9 mouse cellular contexts compared by ENCODE assay signal in the genomic region with DNA sequence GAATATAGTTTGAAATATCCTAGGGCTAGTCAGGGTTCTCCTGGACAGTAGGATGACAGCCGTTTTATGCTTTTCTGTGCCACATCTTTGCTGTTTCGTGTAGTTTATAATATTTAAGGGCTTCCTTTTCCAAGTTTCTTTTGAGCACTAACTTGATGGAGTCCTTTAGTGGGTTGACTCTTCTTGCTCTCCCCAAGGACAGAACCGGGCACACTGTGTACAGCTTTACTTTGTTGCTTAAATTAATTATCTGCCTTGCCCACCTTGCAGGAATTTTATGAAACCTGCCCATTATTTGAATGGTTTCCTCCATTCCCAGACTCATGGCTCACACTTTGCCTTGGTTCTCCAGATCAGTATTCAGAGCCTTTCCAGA. TPM values are rescaled to one million over a fixed set of nuclear protein-coding genes. Genes with fewer than 3 reads are reported as not detected.
DNase-seq lines count a peak whose midpoint lies in the region; ATAC-seq and TF ChIP-seq lines count a peak whose summit lies in the region.
"Had no signal": no experiment of that assay in that cellular context is flagged by ENCODE, and none has a peak within 500 bp of the region (broad histone marks: within the 10 kb centered on the region; RNA-seq: fewer than 3 reads in every experiment).

No protein-coding gene starts in this region.

- H3K4me1 ChIP-seq in embryonic facial prominence, embryonic 13.5 days, result peaks cover 11% of the 10 kb centered on the region
- H3K4me1 ChIP-seq in intestine, embryonic 14.5 days (replicated peaks; ENCODE audit: control insufficient read depth, insufficient read depth, low read length), result peaks cover 8% of the 10 kb centered on the region; the same call in 1 of the 2 replicates
- no peaks in the 10 kb centered on the region for H3K4me1 ChIP-seq in midbrain, postnatal 0 days (ENCODE audit: insufficient read depth, low read length)

- H3K27me3 ChIP-seq in embryonic facial prominence, embryonic 13.5 days, result no peaks in the 10 kb centered on the region
- no peaks in the 10 kb centered on the region for H3K27me3 ChIP-seq in intestine, embryonic 14.5 days (replicated peaks; ENCODE audit: control insufficient read depth, insufficient read depth, low read length)
- H3K27me3 ChIP-seq in midbrain, postnatal 0 days (ENCODE audit: insufficient read depth, low read length), result no peaks in the 10 kb centered on the region

- no peak for DNase-seq in layer of hippocampus, adult 2 months (ENCODE audit: low spot score in 2 of 2)
- DNase-seq in layer of hippocampus, adult 18-20 months (ENCODE audit: low spot score in 2 of 2), result no peak
- DNase-seq in intestine, embryonic 14.5 days (ENCODE audit: low spot score), result no peak
- DNase-seq in midbrain, postnatal 0 days (ENCODE audit: low spot score), result no peak
- no peak for DNase-seq in left cerebral cortex, postnatal 4 days
- DNase-seq in embryo, embryonic 11 days, result no peak
- no peak for DNase-seq in gastrocnemius, postnatal 25 days

- peaks cover 34% of the 10 kb centered on the region for H3K36me3 ChIP-seq in embryonic facial prominence, embryonic 13.5 days
- H3K36me3 ChIP-seq in intestine, embryonic 14.5 days (ENCODE audit: control insufficient read depth, insufficient read depth, low read length), result peaks cover 35% of the 10 kb centered on the region
- H3K36me3 ChIP-seq in midbrain, postnatal 0 days (ENCODE audit: insufficient read depth, low read length), result peaks cover 22% of the 10 kb centered on the region

- peak overlapping the region; percentile 84 for H3K9ac ChIP-seq in embryonic facial prominence, embryonic 13.5 days
- H3K9ac ChIP-seq in intestine, embryonic 14.5 days (ENCODE audit: low read length), result peak overlapping the region; percentile 29; the same call in 1 of the 2 replicates
- H3K9ac ChIP-seq in midbrain, postnatal 0 days (replicated peaks; ENCODE audit: low read length, poor library complexity, severe bottlenecking), result no peak overlapping the region

- H3K4me2 ChIP-seq in embryonic facial prominence, embryonic 13.5 days, result peak overlapping the region; percentile 80
- H3K4me2 ChIP-seq in intestine, embryonic 14.5 days (ENCODE audit: low read length), result peak overlapping the region; percentile 62
- peak overlapping the region; percentile 68 for H3K4me2 ChIP-seq in midbrain, postnatal 0 days (ENCODE audit: low read depth, low read length, poor library complexity, severe bottlenecking)

- no peak for TF ChIP-seq CTCF in layer of hippocampus, adult 2 months (conservative IDR thresholded peaks at IDR 0.05)
- TF ChIP-seq CTCF in midbrain, postnatal 0 days (IDR thresholded peaks at IDR 0.05), result no peak

- intact Hi-C loops in left cerebral cortex, postnatal 4 days (cut with DNase I), result loop anchor here (10.0 kb wide), 1 partner anchor 223 kb away; the partner anchor contains the start of gene Sdr39u1

- H3K9me3 ChIP-seq in embryonic facial prominence, embryonic 13.5 days, result no peaks in the 10 kb centered on the region
- H3K9me3 ChIP-seq in intestine, embryonic 14.5 days (ENCODE audit: control insufficient read depth, low read length), result no peaks in the 10 kb centered on the region
- H3K9me3 ChIP-seq in midbrain, postnatal 0 days (ENCODE audit: low read length), result no peaks in the 10 kb centered on the region

- ATAC-seq in embryonic facial prominence, embryonic 13.5 days (ENCODE audit: insufficient number of reproducible peaks, insufficient read depth, low FRiP score, low TSS enrichment, low read depth), result no peak
- peak; percentile 13 for ATAC-seq in intestine, embryonic 14.5 days (replicated peaks; ENCODE audit: low FRiP score, low TSS enrichment, low read depth)
- peak; percentile 1; the same call in 1 of the 2 replicates for ATAC-seq in midbrain, postnatal 0 days (ENCODE audit: low FRiP score)

- H3K27ac ChIP-seq in layer of hippocampus, adult 2 months, result peak overlapping the region; percentile 85
- H3K27ac ChIP-seq in embryonic facial prominence, embryonic 13.5 days, result peak overlapping the region; percentile 91
- no peak overlapping the region; the same call in 1 of the 2 replicates for H3K27ac ChIP-seq in intestine, embryonic 14.5 days (ENCODE audit: low read depth)
- H3K27ac ChIP-seq in midbrain, postnatal 0 days (ENCODE audit: low read depth, low read length), result no peak overlapping the region

- WGBS in embryonic facial prominence, embryonic 13.5 days, result 8% methylated on average over 3 of the region's 3 CpGs
- 12% methylated on average over 3 of the region's 3 CpGs for WGBS in intestine, embryonic 14.5 days
- 13% methylated on average over 3 of the region's 3 CpGs for WGBS in midbrain, postnatal 0 days

- peak overlapping the region; percentile 78 for H3K4me3 ChIP-seq in layer of hippocampus, adult 2 months
- H3K4me3 ChIP-seq in embryonic facial prominence, embryonic 13.5 days, result peak overlapping the region; percentile 82
- H3K4me3 ChIP-seq in intestine, embryonic 14.5 days (ENCODE audit: low read depth, low read length), result peak overlapping the region; percentile 76
- H3K4me3 ChIP-seq in midbrain, postnatal 0 days (ENCODE audit: low read depth, low read length), result peak overlapping the region; percentile 46

RNA-seq across cellular contexts. Expression of gene Tinf2, which starts 0.5 kb away (rescaled TPM):
- total RNA-seq in layer of hippocampus, adult 2 months (2021), result 10 to 100 TPM; 15.2 to 16.2 TPM
- 10 to 100 TPM; 12.3 to 15.2 TPM for total RNA-seq in layer of hippocampus, adult 18-20 months (2021)
- polyA plus RNA-seq in embryonic facial prominence, embryonic 13.5 days (2015; fragmentation: Nextera tagmentation; extraction: Ambion mirVana), result 38.7 and 46.6 TPM in 2 replicates
- polyA plus RNA-seq in intestine, embryonic 14.5 days (2014; fragmentation: Nextera tagmentation; extraction: Ambion mirVana), result 46.4 and 49.1 TPM in 2 replicates
- total RNA-seq in midbrain, postnatal 0 days (2014; rRNA removed), result 14.6 and 15.7 TPM in 2 replicates
- 19.9 and 23.6 TPM in 2 replicates for polyA plus RNA-seq in midbrain, postnatal 0 days (2015; fragmentation: Nextera tagmentation; extraction: Ambion mirVana)
- 10 to 100 TPM; 11.8 to 15.6 TPM for total RNA-seq in left cerebral cortex, postnatal 4 days (2021)
- 1 to 10 TPM; 7.5 to 8.2 TPM for total RNA-seq in gastrocnemius, postnatal 25 days (2021)

RNA-seq across cellular contexts. Expression of gene Nedd8, which starts 10.2 kb away (rescaled TPM):
- 100 to 1,000 TPM; 301 to 309 TPM for total RNA-seq in layer of hippocampus, adult 2 months (2021)
- 100 to 1,000 TPM; 294 to 304 TPM for total RNA-seq in layer of hippocampus, adult 18-20 months (2021)
- polyA plus RNA-seq in embryonic facial prominence, embryonic 13.5 days (2015; fragmentation: Nextera tagmentation; extraction: Ambion mirVana), result 665 and 670 TPM in 2 replicates
- 547 and 563 TPM in 2 replicates for polyA plus RNA-seq in intestine, embryonic 14.5 days (2014; fragmentation: Nextera tagmentation; extraction: Ambion mirVana)
- total RNA-seq in midbrain, postnatal 0 days (2014; rRNA removed), result 129 and 133 TPM in 2 replicates
- 569 and 590 TPM in 2 replicates for polyA plus RNA-seq in midbrain, postnatal 0 days (2015; fragmentation: Nextera tagmentation; extraction: Ambion mirVana)
- total RNA-seq in left cerebral cortex, postnatal 4 days (2021), result 100 to 1,000 TPM; 347 to 384 TPM
- total RNA-seq in gastrocnemius, postnatal 25 days (2021), result 100 to 1,000 TPM; 180 to 191 TPM

RNA-seq across cellular contexts. Expression of gene Gmpr2, which starts 10.4 kb away (rescaled TPM):
- total RNA-seq in layer of hippocampus, adult 2 months (2021), result 10 to 100 TPM; 26.0 to 26.1 TPM
- 10 to 100 TPM; 23.3 to 26.4 TPM for total RNA-seq in layer of hippocampus, adult 18-20 months (2021)
- 75.2 and 83.5 TPM in 2 replicates for polyA plus RNA-seq in embryonic facial prominence, embryonic 13.5 days (2015; fragmentation: Nextera tagmentation; extraction: Ambion mirVana)
- polyA plus RNA-seq in intestine, embryonic 14.5 days (2014; fragmentation: Nextera tagmentation; extraction: Ambion mirVana), result 53.5 and 62.5 TPM in 2 replicates
- total RNA-seq in midbrain, postnatal 0 days (2014; rRNA removed), result 19.9 and 24.4 TPM in 2 replicates
- polyA plus RNA-seq in midbrain, postnatal 0 days (2015; fragmentation: Nextera tagmentation; extraction: Ambion mirVana), result 35.5 and 36.7 TPM in 2 replicates
- total RNA-seq in left cerebral cortex, postnatal 4 days (2021), result 10 to 100 TPM; 33.8 to 35.4 TPM
- total RNA-seq in gastrocnemius, postnatal 25 days (2021), result 1 to 10 TPM; 2.4 to 3.3 TPM

RNA-seq across cellular contexts. Expression of gene Mdp1, which starts 21.8 kb away (rescaled TPM):
- 10 to 100 TPM; 51.2 to 55.4 TPM for total RNA-seq in layer of hippocampus, adult 2 months (2021)
- total RNA-seq in layer of hippocampus, adult 18-20 months (2021), result 10 to 100 TPM; 45.5 to 52.3 TPM
- polyA plus RNA-seq in embryonic facial prominence, embryonic 13.5 days (2015; fragmentation: Nextera tagmentation; extraction: Ambion mirVana), result 66.1 and 70.6 TPM in 2 replicates
- polyA plus RNA-seq in intestine, embryonic 14.5 days (2014; fragmentation: Nextera tagmentation; extraction: Ambion mirVana), result 53.8 and 58.9 TPM in 2 replicates
- 46.7 and 53.7 TPM in 2 replicates for total RNA-seq in midbrain, postnatal 0 days (2014; rRNA removed)
- 77.9 and 82.2 TPM in 2 replicates for polyA plus RNA-seq in midbrain, postnatal 0 days (2015; fragmentation: Nextera tagmentation; extraction: Ambion mirVana)
- 10 to 100 TPM; 44.6 to 44.7 TPM for total RNA-seq in left cerebral cortex, postnatal 4 days (2021)
- total RNA-seq in gastrocnemius, postnatal 25 days (2021), result 10 to 100 TPM; 15.0 to 17.3 TPM

RNA-seq across cellular contexts. Expression of gene Tgm1, which starts 31.6 kb away (rescaled TPM):
- total RNA-seq in layer of hippocampus, adult 2 months (2021), result not detected
- not detected for total RNA-seq in layer of hippocampus, adult 18-20 months (2021)
- 4.5 and 4.7 TPM in 2 replicates for polyA plus RNA-seq in embryonic facial prominence, embryonic 13.5 days (2015; fragmentation: Nextera tagmentation; extraction: Ambion mirVana)
- polyA plus RNA-seq in intestine, embryonic 14.5 days (2014; fragmentation: Nextera tagmentation; extraction: Ambion mirVana), result 1.3 and 1.6 TPM in 2 replicates
- 0.16 and 0.38 TPM in 2 replicates for total RNA-seq in midbrain, postnatal 0 days (2014; rRNA removed)
- polyA plus RNA-seq in midbrain, postnatal 0 days (2015; fragmentation: Nextera tagmentation; extraction: Ambion mirVana), result 0.14 and 0.18 TPM in 2 replicates
- under 1 TPM in 1 of 2 experiments, not detected in 1; 0.32 TPM for total RNA-seq in left cerebral cortex, postnatal 4 days (2021)
- total RNA-seq in gastrocnemius, postnatal 25 days (2021), result not detected
- total RNA-seq: left cerebral cortex, adult 18-20 months had no signal

Comparison
In these comparisons a context has a peak if more than half of its experiments do, and no peak if none do; other contexts are left out.
1. H3K27ac ChIP-seq: peak in layer of hippocampus, adult 2 months (single experiment) and embryonic facial prominence, embryonic 13.5 days (single experiment); none in intestine, embryonic 14.5 days (single experiment) and midbrain, postnatal 0 days (single experiment).
2. Peak in every context shown above with its lines, with median percentiles within 50 percentile points of each other: H3K4me3 ChIP-seq and H3K4me2 ChIP-seq.